Mouse (Mus musculus) limb, embryonic 11.5 days (tissue): Measurements from ENCODE around the gene Acap1. TPM values are rescaled to one million over a fixed set of nuclear protein-coding genes. Genes with fewer than 3 reads are reported as not detected.
"Not testable (repeated sequence)": the region's sequence is repeated elsewhere in the genome, so short reads cannot be mapped to it uniquely, and the experiment has no call there.

Experiments
- ATAC-seq: fragments of 200-750 bp; cut with Nextera tagmentation; 2 replicates; pipeline ENCODE4 v1.8.0; 2017; ENCODE audit warnings: low read depth; ENCODE audit not compliant: insufficient number of reproducible peaks, low FRiP score, low TSS enrichment
- DNase-seq: peaks from one replicate; pipeline ENCODE4 v3.0.0-alpha.2; 2015; ENCODE audit warnings: low spot score
- H3K27ac ChIP-seq: fragments of 300-500 bp; sonication (generic); replicated peaks from 2 replicates; pipeline ENCODE4 v1.5.1; 2014; ENCODE audit warnings: low read depth, mild to moderate bottlenecking, low read length
- H3K27me3 ChIP-seq: fragments of 300-500 bp; sonication (generic); 2 replicates; pipeline ENCODE4 v1.6.1; 2014; ENCODE audit warnings: mild to moderate bottlenecking, low read length, mixed read lengths; ENCODE audit not compliant: control insufficient read depth, insufficient read depth
- H3K36me3 ChIP-seq: fragments of 300-500 bp; sonication (generic); 2 replicates; pipeline ENCODE4 v1.6.1; 2014; ENCODE audit warnings: mild to moderate bottlenecking, low read length, moderate library complexity, mixed read lengths; ENCODE audit not compliant: control insufficient read depth, insufficient read depth
- H3K4me1 ChIP-seq: fragments of 300-500 bp; sonication (generic); 2 replicates; pipeline ENCODE4 v1.6.1; 2014; ENCODE audit warnings: low read length, mixed read lengths; ENCODE audit not compliant: control insufficient read depth, insufficient read depth
- H3K4me2 ChIP-seq: fragments of 300-500 bp; sonication (generic); 2 replicates; pipeline ENCODE4 v1.6.1; 2014; ENCODE audit warnings: low read depth, mild to moderate bottlenecking, moderate library complexity; ENCODE audit not compliant: severe bottlenecking
- H3K4me3 ChIP-seq: fragments of 300-500 bp; sonication (generic); 2 replicates; pipeline ENCODE4 v1.5.1; 2014; ENCODE audit warnings: low read depth, low read length
- H3K9ac ChIP-seq: fragments of 300-500 bp; sonication (generic); 2 replicates; pipeline ENCODE4 v1.6.1; 2014; ENCODE audit warnings: mild to moderate bottlenecking, low read length
- H3K9me3 ChIP-seq: fragments of 300-500 bp; sonication (generic); 2 replicates; pipeline ENCODE4 v1.6.1; 2016; ENCODE audit warnings: low read length; ENCODE audit not compliant: control insufficient read depth
- WGBS: fragments of 180-500 bp; shearing (Covaris S2); extraction: QIAGEN DNeasy Blood & Tissue Kit; methylation state at CpG from one replicate; pipeline ENCODE4 v1.1.7; 2014; 5-methylcytosine and 5-hydroxymethylcytosine counted together
- polyA plus RNA-seq: library from polyadenylated mRNA; unstranded; fragments of >200 nt; fragmentation: Nextera tagmentation; extraction: Ambion mirVana; gene quantifications from 2 replicates; pipeline ENCODE4 v1.2.1, GENCODE M21; 2014

Gene Acap1
- polyA plus RNA-seq, 1 experiment from 2014 or later, result 0.72 TPM

DNA sequence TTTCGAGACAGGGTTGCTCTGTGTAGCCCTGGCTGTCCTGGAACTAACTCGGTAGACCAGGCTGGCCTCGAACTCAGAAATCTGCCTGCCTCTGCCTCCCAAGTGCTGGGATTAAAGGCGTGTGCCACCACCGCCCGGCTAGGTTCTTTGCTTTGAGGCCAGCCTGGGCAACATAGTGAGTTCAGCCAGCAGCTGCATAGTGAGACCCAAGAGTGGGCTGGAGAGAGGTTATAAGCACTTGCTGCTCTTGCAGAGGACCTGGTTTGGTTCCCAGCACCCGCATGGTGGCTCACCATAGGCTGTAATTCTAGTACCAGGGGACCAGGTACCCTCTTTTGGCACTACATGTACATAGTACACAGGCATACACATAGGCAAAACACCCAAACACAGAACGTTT is 34.8 kb upstream of the Acap1 start:
- H3K4me3 ChIP-seq, H3K9ac ChIP-seq, ATAC-seq, DNase-seq, H3K27ac ChIP-seq, H3K27me3 ChIP-seq, H3K4me2 ChIP-seq, H3K9me3 ChIP-seq, H3K4me1 ChIP-seq, H3K36me3 ChIP-seq: not testable (repeated sequence)
- WGBS, result 89% methylated on average over 8 of the region's 8 CpGs

DNA sequence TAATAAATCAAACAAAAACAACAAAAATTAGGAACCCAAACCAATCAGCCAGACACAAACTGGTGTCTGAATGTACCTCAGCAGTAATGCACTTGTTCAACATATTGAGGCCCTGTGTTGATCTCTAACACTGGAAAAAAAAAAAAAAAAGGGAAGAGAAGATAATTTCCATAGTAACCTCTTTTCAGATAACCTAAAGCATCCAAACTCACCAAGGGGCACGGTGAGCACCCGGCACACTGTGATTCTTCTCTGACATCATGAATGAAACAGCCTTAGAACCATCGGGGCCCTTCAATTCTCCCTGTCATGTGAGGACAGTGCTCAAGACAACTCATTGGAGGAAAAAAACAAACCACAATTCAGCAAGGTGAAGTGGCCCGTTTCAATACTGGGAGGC is 34.4 kb upstream of the Acap1 start:
- ATAC-seq, result no peak
- 86% methylated on average over 4 of the region's 4 CpGs for WGBS
- H3K27me3 ChIP-seq, result no peaks in the 10 kb centered on the region

DNA sequence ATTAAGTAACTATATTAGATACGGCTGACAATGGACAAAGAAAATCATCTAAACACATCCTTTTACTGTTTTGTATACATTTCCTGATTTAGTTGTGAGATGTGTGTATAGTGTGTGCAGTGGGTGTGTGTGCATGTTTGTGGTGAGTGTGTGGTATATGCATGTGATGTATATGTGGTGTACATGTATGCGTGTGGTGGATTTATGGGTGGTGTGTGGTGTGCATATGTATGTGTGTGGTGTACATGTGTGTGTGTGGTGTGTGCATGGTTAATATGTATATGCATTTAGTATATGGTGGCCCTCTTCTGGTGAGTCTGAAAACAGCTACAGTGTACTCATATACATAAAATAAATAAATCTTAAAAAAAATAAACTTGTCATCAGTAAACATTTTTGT is 32.2 kb upstream of the Acap1 start:
- Histone ChIP-seq H3K27me3 (no peaks in the 10 kb centered on the region), H3K4me3 (no peak overlapping the region), H3K9me3 (no peaks in the 10 kb centered on the region), H3K27ac (no peak overlapping the region), H3K4me1 (no peaks in the 10 kb centered on the region), H3K36me3 (no peaks in the 10 kb centered on the region), H3K9ac (no peak overlapping the region), H3K4me2 (no peak overlapping the region)
- DNase-seq (no peak), ATAC-seq (no peak)
- 96% methylated on average over 2 of the region's 2 CpGs for WGBS

More for the DNA sequence above, 34.4 kb upstream of the Acap1 start:
- DNase-seq, result no peak
- no peaks in the 10 kb centered on the region for H3K4me1 ChIP-seq
- no peak overlapping the region for H3K9ac ChIP-seq
- H3K27ac ChIP-seq, result no peak overlapping the region
- H3K4me2 ChIP-seq, result no peak overlapping the region
- H3K4me3 ChIP-seq, result no peak overlapping the region
- H3K36me3 ChIP-seq, result no peaks in the 10 kb centered on the region
- no peaks in the 10 kb centered on the region for H3K9me3 ChIP-seq

DNA sequence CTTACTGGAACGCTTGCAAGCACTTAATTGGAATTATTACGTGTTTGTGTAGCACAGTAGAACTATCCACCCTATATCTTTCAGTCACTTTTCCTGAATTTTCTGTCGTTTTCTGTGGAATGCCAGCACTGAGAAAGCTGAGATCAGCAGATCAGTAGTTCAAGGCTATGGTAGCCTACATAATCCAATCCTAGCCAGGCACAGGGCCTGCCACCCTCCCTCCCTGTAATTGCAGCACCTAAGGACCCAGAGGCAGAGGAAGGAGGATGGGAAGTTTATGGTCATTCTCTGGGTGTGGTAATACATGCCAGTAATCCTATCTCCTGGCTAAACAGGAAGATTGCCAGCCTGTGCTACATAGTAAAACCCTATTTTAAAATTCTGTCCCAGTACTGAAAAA is 27.5 kb upstream of the Acap1 start:
- Histone ChIP-seq H3K4me2 (no peak overlapping the region), H3K27me3 (no peaks in the 10 kb centered on the region), H3K9ac (no peak overlapping the region), H3K9me3 (no peaks in the 10 kb centered on the region), H3K4me1 (peaks cover 5% of the 10 kb centered on the region), H3K36me3 (peaks cover 8% of the 10 kb centered on the region; the same call in 1 of the 2 replicates), H3K27ac (no peak overlapping the region), H3K4me3 (no peak overlapping the region)
- DNase-seq, result no peak
- no peak for ATAC-seq
- WGBS, result 69% methylated on average over 3 of the region's 3 CpGs

DNA sequence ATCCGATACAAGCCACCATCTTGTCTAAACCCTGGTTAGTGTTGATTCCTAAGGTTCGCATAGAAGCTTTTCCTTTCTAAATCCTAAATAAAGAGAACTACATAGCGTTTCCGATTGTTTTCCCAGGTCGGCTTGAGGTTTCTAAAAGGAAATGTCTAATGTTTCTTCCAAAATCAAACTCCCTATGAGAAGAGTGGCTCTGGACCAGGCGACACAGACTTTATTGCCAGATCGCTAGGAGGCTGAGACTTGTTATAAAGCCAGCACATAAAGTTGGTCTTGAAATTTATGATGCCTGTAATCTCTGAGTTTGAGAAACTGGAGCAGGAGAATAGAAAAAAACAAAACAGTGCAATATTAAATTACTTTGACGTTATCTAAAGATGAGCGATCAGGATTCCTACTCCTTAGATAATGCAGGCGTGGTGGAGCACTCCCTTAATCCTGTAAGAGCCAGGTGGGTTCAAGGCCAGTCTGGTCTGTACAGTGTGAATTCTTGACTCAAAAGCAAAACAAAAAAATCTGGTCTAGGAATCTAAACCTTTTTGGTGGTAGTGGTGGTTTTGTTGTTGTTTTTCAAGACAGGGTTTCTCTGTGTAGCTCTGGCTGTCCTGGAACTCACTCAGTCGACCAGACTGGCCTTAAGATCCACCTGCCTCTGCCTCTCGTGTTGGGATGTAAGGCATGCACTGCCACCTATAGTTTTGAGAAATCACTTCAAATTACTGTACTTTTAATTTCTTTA is 26.8 kb upstream of the Acap1 start:
- Histone ChIP-seq H3K36me3 (peaks cover 13% of the 10 kb centered on the region), H3K4me3 (peak overlapping the region; percentile 96), H3K4me1 (peaks cover 5% of the 10 kb centered on the region), H3K27me3 (no peaks in the 10 kb centered on the region), H3K9ac (peak overlapping the region; percentile 82), H3K4me2 (peak overlapping the region; percentile 67), H3K9me3 (no peaks in the 10 kb centered on the region), H3K27ac (peak overlapping the region; percentile 96)
- ATAC-seq (no peak), DNase-seq (no peak)
- 5% methylated on average over 12 of the region's 12 CpGs for WGBS

DNA sequence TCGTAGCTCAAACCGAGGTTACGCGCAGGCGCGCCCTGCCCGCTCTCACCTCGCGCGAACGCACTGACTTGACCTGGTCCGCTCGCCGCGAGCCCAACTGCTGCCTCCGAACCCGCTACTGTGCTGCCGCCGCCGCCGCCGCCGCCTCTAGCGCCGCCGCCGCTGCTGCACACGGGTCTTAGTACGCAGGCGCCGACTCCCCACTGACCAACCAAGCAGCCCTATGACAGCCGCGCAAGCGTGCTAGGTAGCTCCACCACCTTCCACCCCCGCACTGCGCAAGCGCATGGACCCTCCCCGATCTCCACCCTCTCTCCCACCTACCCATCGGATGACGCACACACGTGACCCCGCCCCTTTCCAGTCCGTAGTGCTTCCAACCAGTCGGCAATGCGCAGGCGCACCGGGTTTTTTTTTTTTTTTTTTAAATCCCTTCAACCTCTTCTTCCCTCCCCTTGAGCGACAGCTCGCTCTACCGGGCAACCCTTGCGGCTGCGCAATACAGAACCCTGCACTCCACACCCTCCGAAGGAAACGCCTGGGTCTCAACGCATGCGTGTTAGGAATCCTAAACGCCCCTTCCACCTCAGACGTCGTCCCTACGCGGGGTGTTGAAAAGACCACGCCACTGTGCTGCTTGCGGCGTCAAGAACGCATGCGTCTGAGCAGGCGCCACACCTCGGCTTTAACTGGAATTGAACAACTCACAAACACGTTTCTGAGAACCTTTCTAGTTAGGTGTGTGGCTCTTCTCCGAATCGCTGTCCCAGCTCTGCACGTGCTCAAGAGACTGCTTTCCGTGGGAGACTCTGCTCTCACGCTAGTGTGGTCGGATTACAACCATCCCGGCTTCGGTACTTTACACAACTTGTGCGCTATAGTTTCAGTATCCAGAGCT is 26.0 kb upstream of the Acap1 start, which contains the start of gene Eif5a:
Eif5a (minus strand) TSS at position 845 of the 898 bp plus-strand sequence.
- peak; percentile 96 for ATAC-seq

DNA sequence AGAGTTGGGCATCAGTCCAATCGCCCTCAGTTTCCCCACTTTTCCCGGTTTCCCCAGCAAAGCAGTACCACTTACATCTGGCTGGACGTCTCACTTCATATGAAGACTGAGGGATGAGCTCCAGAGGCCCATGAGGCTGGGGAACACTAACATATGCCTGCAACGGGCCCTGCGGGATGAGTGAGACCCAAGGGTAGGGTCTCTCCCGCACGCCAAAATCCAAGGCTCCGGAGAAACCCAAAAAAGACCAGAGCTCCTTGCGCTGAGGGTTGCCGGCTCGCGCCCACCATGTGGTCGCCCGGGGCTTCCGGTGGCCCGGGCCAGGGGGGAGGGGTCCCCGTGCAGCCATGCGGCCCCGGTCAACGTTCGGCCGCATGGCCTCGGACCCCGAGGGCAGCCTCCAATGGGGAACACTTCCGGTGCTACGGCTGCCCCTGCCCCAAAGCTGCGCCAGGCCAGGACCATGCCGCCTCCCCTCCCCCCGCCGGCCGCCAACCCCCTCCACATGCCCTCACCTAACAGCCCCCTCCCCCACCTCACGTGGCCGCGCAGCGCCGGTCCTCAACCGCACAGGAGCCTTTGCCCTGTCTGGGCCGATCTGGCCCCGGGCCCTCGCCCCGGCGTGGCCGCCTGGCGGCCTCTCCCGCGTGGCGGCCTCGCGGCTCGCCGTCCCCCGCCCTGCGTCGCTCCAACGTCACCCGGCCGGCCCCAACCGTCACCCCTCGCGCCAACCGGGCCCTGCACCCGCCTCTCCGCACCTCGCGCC is 25.1 kb upstream of the Acap1 start:
- ATAC-seq, result peak; percentile 18; the same call in 1 of the 2 replicates

More for the DNA sequence above, 26.0 kb upstream of the Acap1 start, which contains the start of gene Eif5a:
- Histone ChIP-seq H3K9me3 (no peaks in the 10 kb centered on the region), H3K4me3 (peak within 1 kb of the TSS; percentile 96), H3K4me1 (peaks cover 5% of the 10 kb centered on the region), H3K36me3 (peaks cover 17% of the 10 kb centered on the region), H3K9ac (peak within 1 kb of the TSS; percentile 93), H3K27me3 (no peaks in the 10 kb centered on the region), H3K4me2 (peak within 1 kb of the TSS; percentile 93), H3K27ac (peak within 1 kb of the TSS; percentile 96)
- under 1% methylated on average over 78 of the region's 78 CpGs for WGBS
- DNase-seq, result peak; percentile 100

More for the DNA sequence above, 25.1 kb upstream of the Acap1 start:
- H3K27ac ChIP-seq, result peak overlapping the region; percentile 93
- peak overlapping the region; percentile 96 for H3K4me3 ChIP-seq
- peak overlapping the region; percentile 93 for H3K4me2 ChIP-seq
- peaks cover 6% of the 10 kb centered on the region for H3K4me1 ChIP-seq
- peak; percentile 71 for DNase-seq
- 0% methylated on average over 55 of the region's 65 CpGs for WGBS
- no peaks in the 10 kb centered on the region for H3K9me3 ChIP-seq
- no peaks in the 10 kb centered on the region for H3K27me3 ChIP-seq
- peaks cover 24% of the 10 kb centered on the region for H3K36me3 ChIP-seq
- peak overlapping the region; percentile 93 for H3K9ac ChIP-seq
